Mouse (Mus musculus) small intestine, adult 2 months (tissue): ENCODE data around the gene S100a2. TPM values are rescaled to one million over a fixed set of nuclear protein-coding genes. Genes with fewer than 3 reads are reported as not detected.

Source experiments
- H3K27ac ChIP-seq: fragments of 200-500 bp; 2 replicates; pipeline ENCODE4 v1.5.1; 2012; ENCODE audit warnings: low read depth, low read length, control low read depth, inconsistent platforms; ENCODE audit not compliant: insufficient read depth
- H3K27me3 ChIP-seq: fragments of 200-500 bp; 2 replicates; pipeline ENCODE4 v1.6.1; 2012; ENCODE audit warnings: mild to moderate bottlenecking, moderate library complexity, low read length, inconsistent platforms; ENCODE audit not compliant: control insufficient read depth, insufficient read depth
- H3K36me3 ChIP-seq: fragments of 200-500 bp; 2 replicates; pipeline ENCODE4 v1.6.1; 2012; ENCODE audit warnings: mild to moderate bottlenecking, low read length, control low read depth, inconsistent platforms; ENCODE audit not compliant: control insufficient read depth, insufficient read depth
- H3K4me1 ChIP-seq: fragments of 200-500 bp; 2 replicates; pipeline ENCODE4 v1.6.1; 2012; ENCODE audit warnings: low read length, inconsistent platforms, mixed read lengths; ENCODE audit not compliant: control insufficient read depth, insufficient read depth, insufficient read length
- H3K4me3 ChIP-seq: fragments of 200-500 bp; 2 replicates; pipeline ENCODE4 v1.5.1; 2012; ENCODE audit warnings: low read depth, mild to moderate bottlenecking, control low read depth, inconsistent platforms, low read length, moderate library complexity
- CTCF ChIP-seq: fragments of 200-500 bp; IDR thresholded peaks from 2 replicates; pipeline ENCODE4 v1.5.1; 2012; ENCODE audit warnings: low read depth, mild to moderate bottlenecking, control low read depth, inconsistent platforms, low read length, moderate library complexity, mixed read lengths; ENCODE audit not compliant: insufficient replicate concordance, insufficient read length; ENCODE audit errors: extremely low read depth
- POLR2A ChIP-seq: fragments of 200-500 bp; IDR thresholded peaks from 2 replicates; pipeline ENCODE4 v1.6.1; 2012; ENCODE audit warnings: low read depth, mild to moderate bottlenecking, control low read depth, inconsistent platforms, low read length, moderate library complexity
- WGBS: fragments of 180-500 bp; shearing (Covaris S2); methylation state at CpG from one replicate; pipeline ENCODE4 v1.1.7; 2018; 5-methylcytosine and 5-hydroxymethylcytosine counted together
- polyA plus RNA-seq: library from polyadenylated mRNA; depleted of rRNA; stranded (reverse); fragments of >200 nt; gene quantifications from 2 replicates; pipeline ENCODE4 v1.2.3, GENCODE M21; 2012

The S100a2 gene
- polyA plus RNA-seq, 1 experiment, result not detected

GRCm38 (mm10) chr3:90595556-90595955, 5.5 kb downstream of the S100a2 start:
- Histone ChIP-seq H3K27ac (no peak overlapping the region), H3K4me1 (no peaks in the 10 kb centered on the region), H3K27me3 (no peaks in the 10 kb centered on the region), H3K36me3 (no peaks in the 10 kb centered on the region), H3K4me3 (no peak overlapping the region)
- WGBS, result 32% methylated on average over 5 of the region's 5 CpGs
- no peak for TF ChIP-seq CTCF
- TF ChIP-seq POLR2A, result no peak

GRCm38 (mm10) chr3:90596810-90597209, 6.8 kb downstream of the S100a2 start:
- H3K4me1 ChIP-seq, result no peaks in the 10 kb centered on the region
- whole genome bisulfite sequencing, result 95% methylated on average over 6 of the region's 6 CpGs
- no peak overlapping the region for H3K27ac ChIP-seq
- no peak overlapping the region for H3K4me3 ChIP-seq
- no peaks in the 10 kb centered on the region for H3K36me3 ChIP-seq
- H3K27me3 ChIP-seq, result no peaks in the 10 kb centered on the region
- TF ChIP-seq CTCF, result no peak
- no peak for TF ChIP-seq POLR2A

GRCm38 (mm10) chr3:90597736-90598135, 7.7 kb downstream of the S100a2 start:
- no peaks in the 10 kb centered on the region for H3K36me3 ChIP-seq
- TF ChIP-seq POLR2A, result no peak
- no peak for TF ChIP-seq CTCF
- H3K27ac ChIP-seq, result no peak overlapping the region
- H3K4me3 ChIP-seq, result no peak overlapping the region
- H3K4me1 ChIP-seq, result no peaks in the 10 kb centered on the region
- 61% methylated on average over 6 of the region's 6 CpGs for WGBS
- H3K27me3 ChIP-seq, result no peaks in the 10 kb centered on the region

- TF ChIP-seq CTCF (no peak), POLR2A (no peak)
These were observed 8.2 kb downstream of the S100a2 start for GRCm38 (mm10) chr3:90598212-90598611.

GRCm38 (mm10) chr3:90599401-90599800, 9.4 kb downstream of the S100a2 start:
- 58% methylated on average over 3 of the region's 3 CpGs for WGBS
- no peaks in the 10 kb centered on the region for H3K36me3 ChIP-seq
- TF ChIP-seq POLR2A (no peak), CTCF (no peak)
- no peak overlapping the region for H3K4me3 ChIP-seq
- H3K4me1 ChIP-seq, result no peaks in the 10 kb centered on the region
- H3K27ac ChIP-seq, result no peak overlapping the region
- no peaks in the 10 kb centered on the region for H3K27me3 ChIP-seq

More at GRCm38 (mm10) chr3:90598212-90598611, 8.2 kb downstream of the S100a2 start:
- H3K4me3 ChIP-seq, result no peak overlapping the region
- H3K27ac ChIP-seq, result no peak overlapping the region
- no peaks in the 10 kb centered on the region for H3K36me3 ChIP-seq
- no peaks in the 10 kb centered on the region for H3K4me1 ChIP-seq
- no peaks in the 10 kb centered on the region for H3K27me3 ChIP-seq
- WGBS, result 74% methylated on average over 4 of the region's 4 CpGs

- no peak overlapping the region for H3K4me3 ChIP-seq
- no peak for TF ChIP-seq CTCF
- no peak for TF ChIP-seq POLR2A
- WGBS, result 88% methylated on average over 6 of the region's 6 CpGs
- H3K4me1 ChIP-seq, result peaks cover 2% of the 10 kb centered on the region; the same call in 1 of the 2 replicates
- no peak overlapping the region for H3K27ac ChIP-seq
- no peaks in the 10 kb centered on the region for H3K36me3 ChIP-seq
- H3K27me3 ChIP-seq, result no peaks in the 10 kb centered on the region
These were observed 10.0 kb downstream of the S100a2 start for GRCm38 (mm10) chr3:90600036-90600435.

GRCm38 (mm10) chr3:90600458-90601195, 10.6 kb downstream of the S100a2 start:
- H3K4me3 ChIP-seq, result no peak overlapping the region
- WGBS, result 87% methylated on average over 8 of the region's 8 CpGs
- no peak overlapping the region for H3K27ac ChIP-seq

More at GRCm38 (mm10) chr3:90600458-90601195, 10.6 kb downstream of the S100a2 start:
- Histone ChIP-seq H3K27me3 (no peaks in the 10 kb centered on the region), H3K36me3 (no peaks in the 10 kb centered on the region), H3K4me1 (peaks cover 3% of the 10 kb centered on the region; the same call in 1 of the 2 replicates)
- TF ChIP-seq CTCF (no peak), POLR2A (no peak)
